Mouse (Mus musculus) erythroblast, embryonic 14.5 days (primary cell): ENCODE results near the gene Ndufb4.

Experiments
- GATA1 ChIP-seq: IDR thresholded peaks from 2 replicates; pipeline ENCODE4 v1.6.1; 2012; ENCODE audit warnings: low read length, inconsistent platforms, mixed read lengths
- TAL1 ChIP-seq: IDR thresholded peaks from 3 replicates; pipeline ENCODE4 v1.6.1; 2012; ENCODE audit warnings: low read length, inconsistent platforms, mixed read lengths

DNA sequence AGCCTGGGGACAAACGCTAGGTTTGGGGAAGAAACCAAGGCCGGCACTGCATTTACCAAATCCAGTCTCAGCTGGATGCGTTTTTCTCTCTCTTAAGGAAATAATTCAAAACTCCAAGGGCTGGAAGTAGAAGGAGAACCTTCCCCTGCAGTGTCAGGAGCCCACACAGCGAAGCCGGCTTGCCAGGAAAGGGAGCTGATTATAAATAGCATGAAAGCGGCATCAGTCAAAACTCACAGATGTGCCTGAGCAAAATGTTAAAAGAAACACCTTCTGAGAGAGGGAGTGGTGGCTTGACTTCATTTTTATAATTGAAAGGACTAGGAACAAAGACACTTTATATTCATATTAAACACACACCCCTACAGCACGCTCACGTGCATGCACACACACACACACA is 43.9 kb downstream of the Ndufb4 start:
- TF ChIP-seq GATA1 (no peak), TAL1 (no peak)
